Mouse (Mus musculus) ZHBTc4 (cell line): ENCODE measurements at regions not wholly inside any gene's neighbourhood (a gene's known extent, or its start where the extent isn't known, plus 50 kb on each side); places are given as distances from the start of the nearest gene placed in this dataset.

Experiments
- DNase-seq: peaks from one replicate; pipeline ENCODE4 v3.0.0-alpha.2; 2011; ENCODE audit warnings: low read depth, low spot score

GRCm38 (mm10) chr10:91319442-91320112 is 138.5 kb upstream of the Tmpo start:
- DNase-seq, result no peak

GRCm38 (mm10) chr10:91314441-91314840 is 133.3 kb upstream of the Tmpo start:
- DNase-seq, result no peak

- no peak for DNase-seq
Observed at GRCm38 (mm10) chr10:91313316-91313715, 132.2 kb upstream of the Tmpo start.

- DNase-seq, result no peak
Observed at GRCm38 (mm10) chr10:91312913-91313312, 131.8 kb upstream of the Tmpo start.

- no peak for DNase-seq
Observed at GRCm38 (mm10) chr10:91300067-91300466, 119.0 kb upstream of the Tmpo start.

GRCm38 (mm10) chr10:91297792-91298460 is 116.8 kb upstream of the Tmpo start:
- peak; percentile 72 for DNase-seq

GRCm38 (mm10) chr10:91295345-91295744 is 114.2 kb upstream of the Tmpo start:
- no peak for DNase-seq

- peak; percentile 36 for DNase-seq
Observed at GRCm38 (mm10) chr10:91293226-91293625, 112.1 kb upstream of the Tmpo start.

- DNase-seq, result no peak
Observed at GRCm38 (mm10) chr10:91284259-91284658, 103.1 kb upstream of the Tmpo start.

GRCm38 (mm10) chr10:91270955-91271741 is 90.0 kb upstream of the Tmpo start:
- DNase-seq, result peak; percentile 90

GRCm38 (mm10) chr10:91270268-91270954 is 89.3 kb upstream of the Tmpo start:
- peak; percentile 93 for DNase-seq

GRCm38 (mm10) chr10:91267886-91268285 is 86.8 kb upstream of the Tmpo start:
- DNase-seq, result no peak

- no peak for DNase-seq
Observed at GRCm38 (mm10) chr10:91260416-91260815, 79.3 kb upstream of the Tmpo start.

- DNase-seq, result no peak
Observed at GRCm38 (mm10) chr10:91249681-91250195, 68.6 kb upstream of the Tmpo start.

GRCm38 (mm10) chr10:91244297-91244696 is 63.2 kb upstream of the Tmpo start:
- DNase-seq, result no peak

GRCm38 (mm10) chr10:91242491-91243046 is 61.5 kb upstream of the Tmpo start:
- DNase-seq, result no peak

- DNase-seq, result no peak
Observed at GRCm38 (mm10) chr10:91241611-91242005, 60.5 kb upstream of the Tmpo start.

GRCm38 (mm10) chr10:91240856-91241610 is 59.9 kb upstream of the Tmpo start:
- peak; percentile 48 for DNase-seq

- no peak for DNase-seq
Observed at GRCm38 (mm10) chr10:91240320-91240719, 59.2 kb upstream of the Tmpo start.

GRCm38 (mm10) chr10:91236844-91237243 is 55.7 kb upstream of the Tmpo start:
- peak; percentile 71 for DNase-seq

- no peak for DNase-seq
Observed at GRCm38 (mm10) chr10:91234709-91235108, 53.6 kb upstream of the Tmpo start.
